Mouse (Mus musculus): ENCODE measurements at regions not wholly inside any gene's neighbourhood (a gene's known extent, or its start where the extent isn't known, plus 50 kb on each side); places are given as distances from the start of the nearest gene placed in this dataset.

- no peak for ATAC-seq (ENCODE audit: low FRiP score, low TSS enrichment)
Measured at GRCm38 (mm10) chr15:32005986-32006385, 171.1 kb upstream of the Tas2r119 start.

DNA sequence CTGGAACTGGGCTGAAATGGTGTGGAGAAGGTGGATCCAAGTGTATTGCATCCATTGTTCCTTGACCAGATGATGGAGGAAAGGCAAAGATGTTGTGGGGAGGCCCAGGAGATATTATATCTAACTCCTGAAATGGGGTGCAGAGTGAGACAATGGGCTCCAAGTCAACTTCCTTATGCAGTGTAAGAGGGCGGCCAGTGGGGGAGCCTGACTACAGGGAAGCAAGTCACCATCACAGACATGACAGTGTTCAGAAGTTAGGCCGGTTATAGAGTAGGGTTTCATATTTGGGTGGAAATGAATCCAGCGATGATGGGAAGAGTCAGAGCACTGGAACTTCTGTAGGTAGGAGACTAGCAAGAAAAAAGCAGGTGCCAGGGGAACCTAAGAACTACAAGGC lies 167.3 kb upstream of the Tas2r119 start:
- no peak overlapping the region for H3K4me3 ChIP-seq (replicated peaks; ENCODE audit: low read depth, low read length)
- H3K9ac ChIP-seq (replicated peaks; ENCODE audit: low read length): no peak overlapping the region
- WGBS: 87% methylated on average over 3 of the region's 3 CpGs
- H3K27ac ChIP-seq (replicated peaks; ENCODE audit: low read depth, low read length): no peak overlapping the region
- no peaks in the 10 kb centered on the region for H3K4me1 ChIP-seq (ENCODE audit: control insufficient read depth, insufficient read depth, low read length)
- H3K4me2 ChIP-seq (ENCODE audit: low read length): no peak overlapping the region
- no peak for ATAC-seq (ENCODE audit: low FRiP score, low TSS enrichment)
- H3K9me3 ChIP-seq (ENCODE audit: control insufficient read depth, low read length): no peaks in the 10 kb centered on the region
- no peaks in the 10 kb centered on the region for H3K27me3 ChIP-seq (ENCODE audit: control insufficient read depth, insufficient read depth, low read length)
- DNase-seq: no peak
- H3K36me3 ChIP-seq (ENCODE audit: control insufficient read depth, insufficient read depth, low read length): no peaks in the 10 kb centered on the region

More at GRCm38 (mm10) chr15:32005986-32006385, 171.1 kb upstream of the Tas2r119 start:
- H3K4me1 ChIP-seq (ENCODE audit: control insufficient read depth, insufficient read depth, low read length): peaks cover 12% of the 10 kb centered on the region; the same call in 1 of the 2 replicates
- WGBS: 36% methylated on average over 5 of the region's 5 CpGs
- H3K9me3 ChIP-seq (ENCODE audit: control insufficient read depth, low read length): no peaks in the 10 kb centered on the region
- H3K27me3 ChIP-seq (ENCODE audit: control insufficient read depth, insufficient read depth, low read length): no peaks in the 10 kb centered on the region
- H3K36me3 ChIP-seq (ENCODE audit: control insufficient read depth, insufficient read depth, low read length): no peaks in the 10 kb centered on the region
- no peak for DNase-seq
- no peak overlapping the region for H3K27ac ChIP-seq (replicated peaks; ENCODE audit: low read depth, low read length)
- H3K4me3 ChIP-seq (replicated peaks; ENCODE audit: low read depth, low read length): no peak overlapping the region
- no peak overlapping the region for H3K4me2 ChIP-seq (ENCODE audit: low read length)
- no peak overlapping the region for H3K9ac ChIP-seq (replicated peaks; ENCODE audit: low read length)

- peak; percentile 34 for DNase-seq
- WGBS: 55% methylated on average over 2 of the region's 2 CpGs
- ATAC-seq (ENCODE audit: low FRiP score, low TSS enrichment): no peak
Measured at GRCm38 (mm10) chr15:32012044-32012443, 165.0 kb upstream of the Tas2r119 start.

DNA sequence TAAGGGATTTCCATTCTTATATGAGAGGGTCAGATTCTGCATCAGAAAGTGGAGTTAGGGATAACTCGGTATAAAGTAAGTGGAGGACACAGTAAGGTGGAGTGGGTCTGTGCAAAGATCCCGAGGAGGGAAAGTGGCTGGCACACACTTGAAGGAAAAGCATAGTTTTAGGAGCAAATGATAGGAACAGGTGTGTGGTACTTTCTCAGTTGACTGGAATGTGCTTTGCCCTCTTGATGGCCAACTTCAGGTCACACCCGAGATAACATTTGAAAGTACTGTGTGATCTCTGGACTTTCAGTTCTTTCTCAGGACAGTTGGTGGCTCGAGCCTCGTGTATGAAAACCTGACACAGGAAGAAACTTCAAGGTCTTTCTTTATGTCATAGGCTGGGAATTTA lies 164.3 kb upstream of the Tas2r119 start:
- WGBS: 90% methylated on average over 5 of the region's 5 CpGs
- H3K36me3 ChIP-seq (ENCODE audit: control insufficient read depth, insufficient read depth, low read length): no peaks in the 10 kb centered on the region
- H3K9me3 ChIP-seq (ENCODE audit: control insufficient read depth, low read length): no peaks in the 10 kb centered on the region
- ATAC-seq (ENCODE audit: low FRiP score, low TSS enrichment) (no peak), DNase-seq (no peak)
- no peak overlapping the region for H3K27ac ChIP-seq (replicated peaks; ENCODE audit: low read depth, low read length)
- H3K9ac ChIP-seq (replicated peaks; ENCODE audit: low read length): no peak overlapping the region
- no peaks in the 10 kb centered on the region for H3K27me3 ChIP-seq (ENCODE audit: control insufficient read depth, insufficient read depth, low read length)
- H3K4me3 ChIP-seq (replicated peaks; ENCODE audit: low read depth, low read length): no peak overlapping the region
- H3K4me1 ChIP-seq (ENCODE audit: control insufficient read depth, insufficient read depth, low read length): no peaks in the 10 kb centered on the region
- no peak overlapping the region for H3K4me2 ChIP-seq (ENCODE audit: low read length)

More at GRCm38 (mm10) chr15:32012044-32012443, 165.0 kb upstream of the Tas2r119 start:
- H3K4me1 ChIP-seq (ENCODE audit: control insufficient read depth, insufficient read depth, low read length): no peaks in the 10 kb centered on the region
- H3K4me2 ChIP-seq (ENCODE audit: low read length): no peak overlapping the region
- H3K36me3 ChIP-seq (ENCODE audit: control insufficient read depth, insufficient read depth, low read length): no peaks in the 10 kb centered on the region
- H3K9me3 ChIP-seq (ENCODE audit: control insufficient read depth, low read length): no peaks in the 10 kb centered on the region
- H3K27me3 ChIP-seq (ENCODE audit: control insufficient read depth, insufficient read depth, low read length): no peaks in the 10 kb centered on the region
- no peak overlapping the region for H3K9ac ChIP-seq (replicated peaks; ENCODE audit: low read length)
- no peak overlapping the region for H3K4me3 ChIP-seq (replicated peaks; ENCODE audit: low read depth, low read length)
- no peak overlapping the region for H3K27ac ChIP-seq (replicated peaks; ENCODE audit: low read depth, low read length)

DNA sequence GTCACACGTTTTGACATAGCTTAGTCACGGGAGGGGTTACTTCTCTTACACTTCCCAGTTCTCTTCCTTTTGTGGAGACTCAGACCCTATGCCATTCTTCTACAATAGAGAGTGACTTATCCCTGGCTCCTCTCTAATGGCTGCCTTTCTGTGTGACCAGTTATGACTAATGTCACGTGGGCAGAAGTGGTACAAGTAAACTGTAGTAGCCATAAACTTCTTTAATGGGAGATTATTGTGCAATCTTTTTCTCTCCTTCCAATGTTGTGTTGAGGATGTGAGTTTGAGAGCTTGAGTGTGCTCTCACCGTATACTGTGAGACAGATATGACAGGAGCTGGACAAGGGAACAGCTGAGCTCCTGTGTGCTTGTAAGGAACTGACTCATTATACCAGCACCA lies 161.9 kb upstream of the Tas2r119 start:
- 86% methylated on average over 4 of the region's 4 CpGs for WGBS
- no peaks in the 10 kb centered on the region for H3K27me3 ChIP-seq (ENCODE audit: control insufficient read depth, insufficient read depth, low read length)
- no peaks in the 10 kb centered on the region for H3K4me1 ChIP-seq (ENCODE audit: control insufficient read depth, insufficient read depth, low read length)
- H3K36me3 ChIP-seq (ENCODE audit: control insufficient read depth, insufficient read depth, low read length): no peaks in the 10 kb centered on the region
- no peak overlapping the region for H3K4me2 ChIP-seq (ENCODE audit: low read length)
- no peak overlapping the region for H3K4me3 ChIP-seq (replicated peaks; ENCODE audit: low read depth, low read length)
- ATAC-seq (ENCODE audit: low FRiP score, low TSS enrichment): no peak
- no peak overlapping the region for H3K9ac ChIP-seq (replicated peaks; ENCODE audit: low read length)
- DNase-seq: no peak
- H3K27ac ChIP-seq (replicated peaks; ENCODE audit: low read depth, low read length): no peak overlapping the region
- no peaks in the 10 kb centered on the region for H3K9me3 ChIP-seq (ENCODE audit: control insufficient read depth, low read length)

GRCm38 (mm10) chr15:32020323-32021008 lies 156.6 kb upstream of the Tas2r119 start:
- Histone ChIP-seq H3K9ac (replicated peaks; ENCODE audit: low read length) (no peak overlapping the region), H3K4me3 (replicated peaks; ENCODE audit: low read depth, low read length) (no peak overlapping the region), H3K4me1 (ENCODE audit: control insufficient read depth, insufficient read depth, low read length) (no peaks in the 10 kb centered on the region), H3K36me3 (ENCODE audit: control insufficient read depth, insufficient read depth, low read length) (no peaks in the 10 kb centered on the region), H3K9me3 (ENCODE audit: control insufficient read depth, low read length) (no peaks in the 10 kb centered on the region), H3K4me2 (ENCODE audit: low read length) (no peak overlapping the region), H3K27me3 (ENCODE audit: control insufficient read depth, insufficient read depth, low read length) (no peaks in the 10 kb centered on the region), H3K27ac (replicated peaks; ENCODE audit: low read depth, low read length) (no peak overlapping the region)
- no peak for DNase-seq
- 62% methylated on average over 6 of the region's 6 CpGs for WGBS
- no peak for ATAC-seq (ENCODE audit: low FRiP score, low TSS enrichment)

DNA sequence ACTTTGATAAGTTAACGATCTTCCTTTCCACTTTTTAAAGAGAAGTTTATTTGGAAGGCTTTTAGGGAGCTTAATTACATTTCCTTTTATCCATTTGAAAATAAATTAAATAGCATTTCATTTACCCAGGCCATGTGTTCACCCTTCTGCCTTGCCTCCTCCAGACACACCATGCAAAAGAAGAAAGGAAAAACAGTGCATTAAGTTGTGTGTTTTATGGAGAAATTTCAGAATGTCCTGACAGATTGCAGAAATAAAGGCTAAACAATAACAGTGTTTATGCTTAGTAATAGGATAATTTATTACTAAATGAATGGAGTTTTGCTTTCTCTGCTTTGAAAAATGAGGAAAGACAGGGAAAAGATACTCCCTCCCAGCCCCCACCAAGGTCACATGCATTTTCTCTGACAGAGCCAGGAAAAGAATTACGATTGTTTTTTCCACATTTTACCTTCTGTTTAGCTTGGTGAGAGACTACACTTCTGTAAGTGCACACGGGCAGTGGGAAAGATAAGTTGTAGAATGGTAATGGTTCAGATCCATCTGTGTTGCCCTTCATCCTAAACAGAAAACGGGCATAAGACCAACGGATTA lies 156.0 kb upstream of the Tas2r119 start:
- Histone ChIP-seq H3K4me2 (ENCODE audit: low read length) (no peak overlapping the region), H3K4me3 (replicated peaks; ENCODE audit: low read depth, low read length) (no peak overlapping the region), H3K27ac (replicated peaks; ENCODE audit: low read depth, low read length) (no peak overlapping the region), H3K27me3 (ENCODE audit: control insufficient read depth, insufficient read depth, low read length) (no peaks in the 10 kb centered on the region), H3K9me3 (ENCODE audit: control insufficient read depth, low read length) (no peaks in the 10 kb centered on the region), H3K4me1 (ENCODE audit: control insufficient read depth, insufficient read depth, low read length) (no peaks in the 10 kb centered on the region), H3K36me3 (ENCODE audit: control insufficient read depth, insufficient read depth, low read length) (no peaks in the 10 kb centered on the region), H3K9ac (replicated peaks; ENCODE audit: low read length) (no peak overlapping the region)
- no peak for DNase-seq
- WGBS: 74% methylated on average over 5 of the region's 5 CpGs
- ATAC-seq (ENCODE audit: low FRiP score, low TSS enrichment): no peak

- Histone ChIP-seq H3K27me3 (ENCODE audit: control insufficient read depth, insufficient read depth, low read length) (no peaks in the 10 kb centered on the region), H3K4me2 (ENCODE audit: low read length) (no peak overlapping the region), H3K27ac (replicated peaks; ENCODE audit: low read depth, low read length) (no peak overlapping the region), H3K9me3 (ENCODE audit: control insufficient read depth, low read length) (no peaks in the 10 kb centered on the region), H3K4me3 (replicated peaks; ENCODE audit: low read depth, low read length) (no peak overlapping the region), H3K4me1 (ENCODE audit: control insufficient read depth, insufficient read depth, low read length) (peaks cover 5% of the 10 kb centered on the region; the same call in 1 of the 2 replicates), H3K36me3 (ENCODE audit: control insufficient read depth, insufficient read depth, low read length) (no peaks in the 10 kb centered on the region), H3K9ac (replicated peaks; ENCODE audit: low read length) (no peak overlapping the region)
- 89% methylated on average over 1 of the region's 1 CpGs for WGBS
- DNase-seq: no peak
- ATAC-seq (ENCODE audit: low FRiP score, low TSS enrichment): no peak
Measured at GRCm38 (mm10) chr15:32034091-32034490, 143.0 kb upstream of the Tas2r119 start.

GRCm38 (mm10) chr15:32034790-32035189 lies 142.3 kb upstream of the Tas2r119 start:
- 17% methylated on average over 7 of the region's 7 CpGs for WGBS

More at GRCm38 (mm10) chr15:32034790-32035189, 142.3 kb upstream of the Tas2r119 start:
- H3K9me3 ChIP-seq (ENCODE audit: control insufficient read depth, low read length): no peaks in the 10 kb centered on the region
- H3K4me3 ChIP-seq (replicated peaks; ENCODE audit: low read depth, low read length): no peak overlapping the region
- DNase-seq: peak; percentile 59
- peak; percentile 57; the same call in 1 of the 2 replicates for ATAC-seq (ENCODE audit: low FRiP score, low TSS enrichment)
- H3K36me3 ChIP-seq (ENCODE audit: control insufficient read depth, insufficient read depth, low read length): no peaks in the 10 kb centered on the region
- no peaks in the 10 kb centered on the region for H3K27me3 ChIP-seq (ENCODE audit: control insufficient read depth, insufficient read depth, low read length)
- H3K4me2 ChIP-seq (ENCODE audit: low read length): no peak overlapping the region
- H3K27ac ChIP-seq (replicated peaks; ENCODE audit: low read depth, low read length): no peak overlapping the region
- no peak overlapping the region for H3K9ac ChIP-seq (replicated peaks; ENCODE audit: low read length)
- H3K4me1 ChIP-seq (ENCODE audit: control insufficient read depth, insufficient read depth, low read length): peaks cover 5% of the 10 kb centered on the region; the same call in 1 of the 2 replicates
